Mouse (Mus musculus): ENCODE measurements around the gene Gm28897.
"Not testable (repeated sequence)": the region's sequence is repeated elsewhere in the genome, so short reads cannot be mapped to it uniquely, and the experiment has no call there.

Gene Gm28897

DNA sequence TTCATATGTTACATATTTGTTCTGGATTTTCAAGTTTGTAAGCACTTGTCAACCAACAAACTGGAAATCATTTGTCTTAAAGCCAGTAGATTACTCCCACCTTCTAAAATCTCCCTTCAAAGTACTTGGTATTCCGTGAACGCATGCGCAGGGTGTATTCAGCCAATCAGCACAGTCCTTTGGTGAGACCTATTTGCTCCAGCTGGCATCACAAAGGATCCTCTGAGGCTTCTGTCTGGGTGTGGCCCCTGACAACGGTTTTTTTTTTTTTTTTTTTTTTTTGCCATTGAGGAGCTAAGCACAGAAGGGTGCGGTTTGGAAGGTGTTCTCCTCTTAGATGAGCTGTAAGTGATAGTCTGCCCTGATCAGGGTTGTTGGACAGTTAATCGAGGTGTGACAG is at the start of gene Gm28897:
TSS of gene Gm28897 (plus strand) at position 301 of the 400 bp plus-strand sequence.
- not testable (repeated sequence) for DNase-seq

Data from lung, postnatal 36 days (tissue).